Mouse (Mus musculus): Measurements from ENCODE around the gene Insig1. TPM values are rescaled to one million over a fixed set of nuclear protein-coding genes. Genes with fewer than 3 reads are reported as not detected.

Gene Insig1
- polyA plus RNA-seq, 1 experiment, result not detected

DNA sequence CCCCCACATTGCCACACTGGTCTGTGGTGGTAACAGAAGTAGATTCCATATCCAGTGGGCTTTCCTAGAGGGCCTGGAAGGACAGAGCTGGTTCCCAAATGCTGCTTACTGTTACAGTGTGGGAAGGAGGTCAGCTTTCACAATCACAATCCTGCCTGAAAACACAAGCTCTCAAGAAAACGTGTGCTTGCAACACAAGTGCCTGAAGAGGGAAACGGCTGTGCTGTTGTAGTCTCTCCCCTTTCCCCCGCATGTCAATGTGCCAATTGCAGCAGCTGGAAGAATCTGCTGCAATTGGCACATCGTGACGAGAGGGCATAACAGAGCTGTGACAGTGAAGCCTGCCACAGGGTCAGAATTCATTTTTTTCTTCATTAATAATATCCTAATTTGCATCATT is 33.5 kb upstream of the Insig1 start:
- TF ChIP-seq CTCF (IDR thresholded peaks at IDR 0.05; ENCODE audit: insufficient read depth, low read depth, low read length), result no peak
- no peak for TF ChIP-seq POLR2A (IDR thresholded peaks at IDR 0.05; ENCODE audit: insufficient read depth, low read depth, low read length)
- peaks cover 11% of the 10 kb centered on the region for H3K4me1 ChIP-seq (ENCODE audit: control insufficient read depth, insufficient read depth, low read length)
- no peak overlapping the region for H3K27ac ChIP-seq (ENCODE audit: insufficient read depth, low read depth, low read length)
- 27% methylated on average over 5 of the region's 5 CpGs for WGBS
- H3K4me3 ChIP-seq (ENCODE audit: insufficient read depth, low read depth, low read length), result no peak overlapping the region

DNA sequence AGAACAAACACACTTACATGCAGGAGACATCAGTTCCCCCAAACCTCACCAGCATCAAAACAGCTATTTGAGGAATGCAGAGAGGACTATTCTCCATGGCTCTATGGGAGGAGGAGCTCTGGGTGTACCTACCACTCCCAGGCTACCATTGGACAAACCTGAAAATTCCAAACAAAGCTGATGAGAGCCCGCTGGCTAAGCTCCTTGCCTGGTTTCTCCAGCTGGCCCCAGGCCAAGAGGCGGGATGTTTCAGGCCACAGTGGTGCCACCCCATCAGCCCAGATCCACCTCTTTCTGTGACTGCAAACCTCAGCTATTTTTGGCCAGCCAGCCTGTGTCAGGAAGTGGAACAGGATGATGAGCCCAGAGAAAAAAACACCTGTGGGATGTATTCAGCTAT is 33.0 kb upstream of the Insig1 start:
- Histone ChIP-seq H3K27ac (ENCODE audit: insufficient read depth, low read depth, low read length) (no peak overlapping the region), H3K4me3 (ENCODE audit: insufficient read depth, low read depth, low read length) (no peak overlapping the region), H3K4me1 (ENCODE audit: control insufficient read depth, insufficient read depth, low read length) (peaks cover 11% of the 10 kb centered on the region)
- WGBS, result 17% methylated on average over 2 of the region's 2 CpGs
- no peak for TF ChIP-seq POLR2A (IDR thresholded peaks at IDR 0.05; ENCODE audit: insufficient read depth, low read depth, low read length)
- TF ChIP-seq CTCF (IDR thresholded peaks at IDR 0.05; ENCODE audit: insufficient read depth, low read depth, low read length), result no peak

DNA sequence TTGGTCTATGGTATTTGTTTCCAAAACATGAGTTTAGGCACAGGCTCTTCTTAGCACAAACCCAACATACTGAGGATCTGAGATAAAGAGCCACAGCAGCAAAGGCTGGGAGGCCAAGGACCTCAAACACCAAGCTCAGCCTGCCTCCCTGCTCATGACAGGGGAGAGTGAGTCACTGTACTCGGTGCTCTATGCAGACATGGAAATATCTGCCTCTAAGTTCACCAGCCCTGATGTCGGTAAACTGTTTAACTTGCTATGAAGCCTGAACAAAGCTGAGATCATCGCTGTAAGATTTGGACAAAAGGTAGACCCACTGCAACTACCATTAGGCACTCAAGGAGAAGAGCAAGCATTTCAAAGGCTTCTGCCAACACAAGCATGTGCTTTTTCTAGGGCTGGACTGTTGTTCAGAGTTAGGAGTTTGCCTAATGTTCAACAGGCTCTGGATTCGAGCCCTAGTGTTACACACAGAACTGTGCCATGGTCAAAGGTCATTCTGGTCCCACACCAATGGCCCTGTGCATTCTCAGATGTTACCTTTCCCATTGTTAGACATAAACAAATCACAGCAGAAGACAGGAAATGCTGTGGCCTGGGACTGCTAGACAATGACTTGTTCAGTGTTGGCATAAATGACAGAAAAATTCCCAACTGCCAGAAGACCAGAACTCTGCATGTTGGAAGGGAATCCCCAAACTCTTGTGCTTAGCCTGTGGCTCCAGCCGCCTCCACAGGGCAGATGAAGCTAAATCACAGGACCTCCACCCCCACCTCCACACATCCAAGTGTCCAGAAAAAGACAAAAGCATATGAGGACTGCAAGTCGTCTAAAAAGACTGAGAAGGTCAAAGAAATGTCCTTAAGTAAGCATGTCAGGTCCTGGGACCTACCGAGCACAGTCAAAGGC is 31.2 kb upstream of the Insig1 start:
- 79% methylated on average over 7 of the region's 7 CpGs for WGBS
- Histone ChIP-seq H3K27ac (ENCODE audit: insufficient read depth, low read depth, low read length) (no peak overlapping the region), H3K4me1 (ENCODE audit: control insufficient read depth, insufficient read depth, low read length) (peaks cover 11% of the 10 kb centered on the region), H3K4me3 (ENCODE audit: insufficient read depth, low read depth, low read length) (no peak overlapping the region)
- TF ChIP-seq POLR2A (IDR thresholded peaks at IDR 0.05; ENCODE audit: insufficient read depth, low read depth, low read length) (no peak), CTCF (IDR thresholded peaks at IDR 0.05; ENCODE audit: insufficient read depth, low read depth, low read length) (no peak)

DNA sequence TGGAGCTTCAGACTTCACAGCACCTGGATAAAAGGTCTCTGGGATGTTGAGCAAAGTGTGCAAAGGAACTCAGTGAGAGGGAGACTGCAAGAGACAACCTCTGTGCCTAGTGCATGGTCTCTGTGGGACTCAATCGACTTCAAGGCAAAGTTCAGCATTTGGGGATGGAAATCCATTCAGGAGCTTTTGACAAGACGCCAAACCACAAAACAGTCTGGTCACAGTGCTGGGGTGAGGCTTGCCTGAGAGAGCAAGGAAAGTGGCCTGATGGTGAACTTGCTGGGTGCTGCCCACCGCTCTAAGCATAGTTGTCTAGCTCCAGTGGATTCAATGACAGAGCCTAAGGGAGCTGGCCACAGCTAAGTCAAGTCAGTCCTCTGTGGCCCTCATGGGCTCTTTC is 30.4 kb upstream of the Insig1 start:
- WGBS, result 82% methylated on average over 3 of the region's 3 CpGs
- H3K4me1 ChIP-seq (ENCODE audit: control insufficient read depth, insufficient read depth, low read length), result peaks cover 11% of the 10 kb centered on the region
- no peak overlapping the region for H3K4me3 ChIP-seq (ENCODE audit: insufficient read depth, low read depth, low read length)
- TF ChIP-seq CTCF (IDR thresholded peaks at IDR 0.05; ENCODE audit: insufficient read depth, low read depth, low read length) (no peak), POLR2A (IDR thresholded peaks at IDR 0.05; ENCODE audit: insufficient read depth, low read depth, low read length) (no peak)
- H3K27ac ChIP-seq (ENCODE audit: insufficient read depth, low read depth, low read length), result no peak overlapping the region

DNA sequence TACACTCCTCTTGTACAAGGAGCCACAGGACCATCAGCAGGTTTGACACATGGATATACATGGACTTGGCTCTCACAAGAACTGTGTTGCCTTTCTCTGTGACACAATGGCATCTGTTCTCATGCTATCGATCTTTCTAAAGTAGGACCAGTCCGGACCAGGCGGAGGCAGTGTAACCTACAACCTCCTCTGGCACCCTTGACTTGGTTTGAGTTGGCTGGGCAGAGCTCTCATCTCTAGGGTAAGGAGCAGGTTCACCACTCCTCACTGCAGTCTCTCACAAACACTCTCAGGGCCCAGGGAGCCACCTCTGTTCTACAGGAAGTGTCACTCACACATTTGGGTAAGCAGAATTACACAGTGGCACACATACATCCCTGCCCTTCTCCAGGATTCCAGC is 29.1 kb upstream of the Insig1 start:
- peaks cover 11% of the 10 kb centered on the region for H3K4me1 ChIP-seq (ENCODE audit: control insufficient read depth, insufficient read depth, low read length)
- H3K4me3 ChIP-seq (ENCODE audit: insufficient read depth, low read depth, low read length), result no peak overlapping the region
- no peak overlapping the region for H3K27ac ChIP-seq (ENCODE audit: insufficient read depth, low read depth, low read length)
- 94% methylated on average over 3 of the region's 3 CpGs for WGBS
- no peak for TF ChIP-seq CTCF (IDR thresholded peaks at IDR 0.05; ENCODE audit: insufficient read depth, low read depth, low read length)
- TF ChIP-seq POLR2A (IDR thresholded peaks at IDR 0.05; ENCODE audit: insufficient read depth, low read depth, low read length), result no peak

DNA sequence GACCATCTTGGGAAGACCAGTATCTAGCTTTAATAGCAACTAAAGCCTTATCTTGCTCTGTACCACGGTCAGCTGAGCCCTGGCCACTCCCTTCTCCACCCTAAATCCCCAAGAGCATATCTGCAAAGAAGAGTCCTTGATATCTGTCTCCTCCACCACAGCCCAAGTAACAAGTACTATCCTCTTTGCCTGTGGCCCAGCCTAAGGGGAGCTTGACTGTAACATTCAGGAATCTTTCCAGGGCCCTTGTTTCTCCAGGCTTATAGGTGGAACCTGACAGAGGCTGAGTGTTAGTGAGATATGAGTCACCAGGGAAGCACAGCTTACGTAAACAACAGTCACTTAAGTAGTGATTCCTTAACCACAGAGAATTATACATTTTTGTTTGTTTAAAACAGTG is 28.4 kb upstream of the Insig1 start:
- Histone ChIP-seq H3K4me1 (ENCODE audit: control insufficient read depth, insufficient read depth, low read length) (peaks cover 3% of the 10 kb centered on the region), H3K4me3 (ENCODE audit: insufficient read depth, low read depth, low read length) (no peak overlapping the region), H3K27ac (ENCODE audit: insufficient read depth, low read depth, low read length) (no peak overlapping the region)
- TF ChIP-seq POLR2A (IDR thresholded peaks at IDR 0.05; ENCODE audit: insufficient read depth, low read depth, low read length) (no peak), CTCF (IDR thresholded peaks at IDR 0.05; ENCODE audit: insufficient read depth, low read depth, low read length) (no peak)
- WGBS, result 60% methylated on average over 2 of the region's 2 CpGs

DNA sequence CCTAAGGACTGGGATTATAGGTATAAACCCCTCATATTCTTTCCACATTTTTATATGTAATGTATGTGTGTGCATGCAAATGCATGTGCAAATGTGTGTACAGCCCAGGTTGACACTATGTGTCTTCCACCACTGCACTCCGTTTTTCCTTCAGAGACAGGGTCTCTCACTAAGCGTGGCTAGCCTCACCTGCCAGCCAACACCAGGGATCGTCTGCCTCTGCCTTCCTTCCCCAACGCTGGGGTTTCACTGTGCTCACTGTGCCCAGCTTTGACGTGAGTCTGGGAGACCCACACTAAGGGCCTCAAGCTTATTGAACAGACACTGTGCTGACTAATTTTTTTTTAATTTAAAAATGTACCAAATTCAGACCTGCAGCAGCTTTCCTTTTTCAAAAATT is 27.8 kb upstream of the Insig1 start:
- H3K4me1 ChIP-seq (ENCODE audit: control insufficient read depth, insufficient read depth, low read length), result no peaks in the 10 kb centered on the region
- H3K4me3 ChIP-seq (ENCODE audit: insufficient read depth, low read depth, low read length), result no peak overlapping the region
- 91% methylated on average over 5 of the region's 5 CpGs for WGBS
- TF ChIP-seq POLR2A (IDR thresholded peaks at IDR 0.05; ENCODE audit: insufficient read depth, low read depth, low read length) (no peak), CTCF (IDR thresholded peaks at IDR 0.05; ENCODE audit: insufficient read depth, low read depth, low read length) (no peak)
- H3K27ac ChIP-seq (ENCODE audit: insufficient read depth, low read depth, low read length), result no peak overlapping the region

DNA sequence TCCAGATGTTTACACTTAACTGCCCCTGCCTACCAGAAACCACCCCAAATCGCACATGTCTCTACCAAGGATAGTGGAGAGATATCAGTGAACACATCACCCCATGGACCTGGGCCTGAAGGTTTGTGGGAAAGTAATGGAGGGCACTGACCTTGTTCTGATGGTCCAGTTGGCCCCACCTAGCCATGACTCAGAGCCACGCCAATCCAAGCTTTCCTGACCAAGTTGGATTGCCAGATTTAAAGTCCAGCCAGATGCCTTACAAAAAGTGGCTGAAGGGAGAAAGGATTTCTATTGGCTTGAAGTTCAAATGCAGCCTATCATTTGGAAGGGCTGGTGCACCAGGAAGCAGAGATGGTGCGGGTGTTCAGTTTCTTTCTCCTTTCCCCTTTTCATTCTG is 24.2 kb upstream of the Insig1 start:
- no peaks in the 10 kb centered on the region for H3K4me1 ChIP-seq (ENCODE audit: control insufficient read depth, insufficient read depth, low read length)
- TF ChIP-seq CTCF (IDR thresholded peaks at IDR 0.05; ENCODE audit: insufficient read depth, low read depth, low read length), result no peak
- TF ChIP-seq POLR2A (IDR thresholded peaks at IDR 0.05; ENCODE audit: insufficient read depth, low read depth, low read length), result no peak
- WGBS, result 92% methylated on average over 3 of the region's 3 CpGs

DNA sequence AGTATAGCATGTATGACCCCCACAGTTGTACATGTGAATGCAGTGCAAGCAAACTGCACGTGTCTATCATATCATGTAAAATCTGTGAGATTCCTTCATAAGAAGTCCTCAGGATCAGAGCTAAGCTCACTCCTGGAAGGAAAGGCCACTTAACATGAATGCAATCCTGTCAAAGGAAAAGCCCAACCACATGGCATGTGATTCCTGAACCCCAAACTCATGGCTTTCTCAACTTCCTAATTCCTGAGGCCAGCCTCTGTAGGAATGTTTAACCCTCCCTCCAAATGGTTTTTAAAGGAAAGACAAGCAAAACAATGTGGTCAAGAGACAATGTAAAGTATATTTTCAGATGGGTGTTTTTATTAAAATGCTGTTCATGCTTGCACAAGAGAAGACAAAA is 23.2 kb upstream of the Insig1 start:
- 97% methylated on average over 1 of the region's 1 CpGs for WGBS

More for the DNA sequence above, 24.2 kb upstream of the Insig1 start:
- Histone ChIP-seq H3K4me3 (ENCODE audit: insufficient read depth, low read depth, low read length) (no peak overlapping the region), H3K27ac (ENCODE audit: insufficient read depth, low read depth, low read length) (no peak overlapping the region)

More for the DNA sequence above, 23.2 kb upstream of the Insig1 start:
- no peak overlapping the region for H3K27ac ChIP-seq (ENCODE audit: insufficient read depth, low read depth, low read length)
- H3K4me3 ChIP-seq (ENCODE audit: insufficient read depth, low read depth, low read length), result no peak overlapping the region
- no peaks in the 10 kb centered on the region for H3K4me1 ChIP-seq (ENCODE audit: control insufficient read depth, insufficient read depth, low read length)
- TF ChIP-seq POLR2A (IDR thresholded peaks at IDR 0.05; ENCODE audit: insufficient read depth, low read depth, low read length) (no peak), CTCF (IDR thresholded peaks at IDR 0.05; ENCODE audit: insufficient read depth, low read depth, low read length) (no peak)
